Mouse (Mus musculus): ENCODE data around the gene Efna4.

The Efna4 gene

DNA sequence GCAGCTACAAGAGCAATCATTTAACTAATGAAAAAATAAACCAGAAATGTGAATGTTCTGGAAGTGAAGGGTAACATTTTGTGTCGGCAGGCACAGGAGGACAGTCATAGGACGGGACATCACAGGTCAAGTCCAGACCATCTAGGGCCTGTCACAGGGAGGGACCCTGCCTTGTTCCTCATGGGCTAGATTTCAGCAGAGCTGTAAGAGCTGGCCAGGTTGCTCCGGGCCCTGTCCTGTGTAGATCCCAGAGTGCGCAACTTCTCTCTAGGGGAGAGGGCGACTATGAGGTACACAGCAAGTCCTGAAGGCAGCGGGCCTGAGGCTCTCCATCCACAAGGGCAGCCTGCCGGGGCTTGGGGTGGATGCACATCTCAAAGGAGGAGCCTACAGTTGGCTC, 23.8 kb upstream of the Efna4 start, which contains the start of gene Dcst2:
TSS of gene Dcst2 (plus strand) at position 301 of the 400 bp plus-strand sequence.
- DNase-seq: no peak

DNA sequence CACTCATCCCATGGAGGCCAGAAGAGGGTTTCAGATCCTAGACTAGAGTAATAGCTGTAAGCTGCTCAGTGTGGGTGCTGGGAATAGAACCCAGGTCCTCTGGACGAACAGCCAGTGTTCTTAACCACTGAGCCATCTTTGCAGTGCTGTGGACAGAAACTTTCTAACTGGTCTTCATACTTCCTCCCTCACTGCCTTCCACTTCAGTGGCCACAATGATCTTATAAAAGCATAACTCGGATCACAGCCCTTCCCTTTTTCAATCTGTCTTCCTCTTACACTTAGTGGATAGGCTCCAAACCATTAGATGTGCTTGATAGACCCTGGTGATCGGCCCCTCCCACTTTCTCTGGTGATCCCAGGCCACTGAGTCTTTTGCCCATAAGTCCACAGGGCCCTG, 22.4 kb upstream of the Efna4 start:
- DNase-seq: no peak

DNA sequence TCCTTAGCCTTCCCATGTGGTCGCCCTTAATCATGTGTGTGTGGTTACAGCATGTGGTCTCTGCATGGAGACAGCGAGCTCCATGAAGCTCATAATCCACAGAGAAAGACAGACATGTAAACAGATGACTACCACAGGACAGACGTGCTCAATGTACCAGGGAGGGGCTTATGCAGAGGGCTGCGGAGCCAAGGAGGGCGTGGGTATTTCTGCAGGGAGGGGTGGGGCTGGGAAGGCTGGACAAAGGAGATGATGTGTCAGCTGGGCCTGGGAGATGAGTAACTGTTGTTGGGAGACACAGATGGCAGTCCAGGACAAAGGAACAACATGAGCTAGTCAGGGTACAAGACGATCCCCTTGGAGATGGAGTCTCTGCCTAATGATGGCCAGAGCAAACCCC, 21.8 kb upstream of the Efna4 start:
- DNase-seq: no peak

GRCm38 (mm10) chr3:89356029-89356428, 18.2 kb upstream of the Efna4 start:
- no peak for DNase-seq

GRCm38 (mm10) chr3:89355512-89355902, 17.7 kb upstream of the Efna4 start:
- no peak for DNase-seq

GRCm38 (mm10) chr3:89354816-89355511, 17.1 kb upstream of the Efna4 start:
- DNase-seq: peak; percentile 91 to 93

DNA sequence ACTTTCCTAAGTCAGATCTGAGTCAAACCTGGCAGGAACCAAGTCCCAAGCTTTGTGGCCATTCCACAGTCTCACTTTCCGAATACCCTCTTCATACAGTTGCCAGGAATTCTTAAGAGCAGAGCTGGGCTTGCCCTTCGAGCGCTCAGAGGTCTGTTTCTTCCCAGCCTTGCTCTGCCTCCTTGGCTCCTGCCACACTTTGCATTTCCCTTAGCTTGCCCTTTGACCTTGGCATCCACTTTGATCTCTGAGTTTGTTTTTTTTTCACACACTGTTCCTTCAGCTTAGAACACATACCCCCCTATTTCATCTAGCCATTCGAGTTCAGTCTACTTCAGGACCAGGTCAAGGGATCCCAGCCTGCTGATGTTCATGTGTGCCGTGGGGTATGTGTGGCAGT, 13.4 kb upstream of the Efna4 start:
- no peak for DNase-seq

GRCm38 (mm10) chr3:89349869-89350501, 12.2 kb upstream of the Efna4 start, which contains the start of gene Adam15:
Gene Adam15, minus strand, starts transcription at chr3:89349996.
- DNase-seq: peak; percentile 97 to 98

GRCm38 (mm10) chr3:89348911-89349868, 11.4 kb upstream of the Efna4 start:
- peak; percentile 54 to 56 for DNase-seq

- DNase-seq: no peak
Measured at GRCm38 (mm10) chr3:89347916-89348315, 10.1 kb upstream of the Efna4 start.

- no peak for DNase-seq
Measured at GRCm38 (mm10) chr3:89346815-89347540, 9.2 kb upstream of the Efna4 start.

DNA sequence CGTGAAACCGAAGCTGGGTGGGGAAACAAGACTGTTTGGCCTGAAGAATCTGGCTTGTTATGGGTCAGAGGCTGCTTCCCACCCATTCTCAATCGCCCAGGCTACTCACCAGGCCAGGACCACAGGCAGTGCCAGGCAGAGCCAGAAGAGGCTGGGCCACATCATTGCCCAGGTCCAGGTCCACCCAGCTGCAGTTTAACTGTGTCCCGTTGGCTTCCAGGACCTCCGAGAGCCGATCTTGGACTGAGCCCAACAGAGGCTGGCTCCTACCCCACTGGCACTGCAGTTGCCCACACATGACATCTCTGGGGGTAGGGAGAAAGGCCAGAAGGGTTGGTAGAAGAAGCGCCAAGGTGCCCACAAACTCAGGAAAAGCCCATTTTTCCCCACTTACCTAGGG, 5.5 kb upstream of the Efna4 start:
- DNase-seq: no peak

- DNase-seq: peak in 1 of 2 experiments; percentile 31
Measured at GRCm38 (mm10) chr3:89341794-89342193, 4.0 kb upstream of the Efna4 start.

GRCm38 (mm10) chr3:89340465-89340864, 2.6 kb upstream of the Efna4 start:
- peak; percentile 80 to 87 for DNase-seq

- DNase-seq: peak; percentile 66 to 74
Measured at GRCm38 (mm10) chr3:89339416-89339815, 1.6 kb upstream of the Efna4 start.

DNA sequence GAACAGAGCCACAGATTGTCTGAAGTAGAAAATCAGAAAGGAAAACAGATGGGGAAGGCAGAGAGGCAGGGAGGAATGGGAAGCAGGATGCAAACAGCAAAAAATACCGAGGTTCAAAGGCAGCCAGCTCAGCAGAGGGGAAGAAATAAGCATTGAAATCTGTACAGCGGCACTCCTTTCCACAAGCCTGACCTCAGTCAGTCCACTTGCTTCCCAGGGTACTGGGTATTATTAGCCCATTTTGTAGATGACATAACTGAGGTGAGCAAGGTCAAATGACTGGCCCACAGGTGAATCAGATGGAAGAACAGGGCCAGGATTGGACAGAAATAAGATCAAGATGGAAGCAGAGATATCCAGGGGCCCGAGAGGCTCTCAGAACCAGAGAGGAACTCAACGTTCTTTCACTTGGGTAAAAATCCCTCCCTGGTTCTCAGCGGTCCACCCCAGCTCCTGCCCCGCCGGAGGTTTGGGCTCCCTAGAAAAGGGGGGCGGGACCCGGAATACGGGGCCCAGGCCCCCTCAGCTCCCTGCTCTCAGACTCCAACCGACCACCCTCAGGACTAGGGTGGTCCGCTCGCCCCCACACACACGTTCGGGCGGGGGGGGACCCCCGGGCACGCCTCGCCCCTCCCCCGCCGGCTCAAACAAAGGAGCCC, 637 bp downstream of the Efna4 start:
- no peak for DNase-seq

DNA sequence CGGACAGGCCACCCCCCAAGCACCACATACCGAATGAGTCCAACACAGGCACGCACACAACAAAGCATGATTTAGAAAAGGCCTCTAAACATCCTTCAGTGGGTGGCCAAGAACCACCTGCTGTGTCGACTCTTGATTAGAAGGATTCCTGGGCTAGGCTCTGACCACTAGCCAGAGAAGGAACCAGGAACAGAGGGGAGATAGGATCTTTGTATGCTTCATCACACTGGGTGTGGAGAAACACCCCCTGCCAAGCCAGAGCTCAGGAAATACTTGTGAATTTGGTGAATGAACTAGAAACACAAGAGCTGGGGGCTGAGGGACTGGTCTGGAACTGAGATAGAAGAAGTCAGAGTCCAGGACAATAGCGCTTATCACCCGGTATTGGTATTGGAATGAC, 1.3 kb downstream of the Efna4 start:
- DNase-seq: no peak

GRCm38 (mm10) chr3:89333053-89333452, 4.8 kb downstream of the Efna4 start:
- DNase-seq: peak in 1 of 2 experiments; percentile 9

- peak in 1 of 2 experiments; percentile 34 for DNase-seq
Measured at GRCm38 (mm10) chr3:89332476-89332875, 5.4 kb downstream of the Efna4 start.

DNA sequence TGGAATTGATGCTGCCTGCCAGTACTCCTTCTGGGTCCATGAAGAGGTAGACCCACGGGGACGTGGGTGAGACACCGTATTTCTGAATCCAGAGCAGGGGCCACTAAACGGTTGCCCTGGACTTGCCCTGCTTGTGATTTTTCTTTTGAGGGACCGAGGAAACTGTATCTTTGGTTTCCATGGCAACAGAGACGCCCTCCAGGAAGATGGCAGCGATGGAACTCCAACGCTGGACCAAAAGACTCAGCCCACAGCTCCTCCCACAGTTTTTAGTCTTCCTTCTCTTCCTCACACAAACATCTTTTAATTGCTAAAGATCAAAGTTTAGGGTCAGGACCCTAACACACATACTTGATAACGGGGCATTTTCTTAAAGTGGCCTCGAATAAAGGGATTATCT, 5.8 kb downstream of the Efna4 start:
- peak in 1 of 2 experiments; percentile 4 for DNase-seq

DNA sequence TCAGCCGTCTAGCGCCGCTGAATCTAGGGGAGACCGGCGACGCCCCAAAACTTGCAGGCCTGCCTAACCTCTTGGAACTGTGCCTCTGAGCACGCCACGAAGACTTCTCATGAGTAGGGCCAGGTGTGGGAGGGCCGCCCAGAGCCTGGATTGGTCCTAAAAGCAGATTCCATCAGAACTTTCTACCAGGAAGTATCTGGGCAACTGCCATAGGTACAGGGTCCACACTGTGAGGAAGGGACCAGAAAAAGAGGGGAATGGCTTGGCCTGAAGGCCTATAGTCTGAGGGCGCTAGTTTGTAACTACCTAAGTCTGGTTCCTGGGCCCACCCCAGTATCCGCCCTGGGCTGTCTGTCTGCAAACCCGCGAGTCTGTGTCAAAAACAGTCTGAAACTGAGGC, 6.3 kb downstream of the Efna4 start:
- DNase-seq: no peak

- DNase-seq: no peak
Measured at GRCm38 (mm10) chr3:89330948-89331347, 6.9 kb downstream of the Efna4 start.

Data from cerebellum, postnatal 25 days (tissue).